Mouse (Mus musculus): ENCODE measurements around the gene Sult6b2.

GRCm38 (mm10) chr6:142757334-142757965 is 46.9 kb downstream of the Sult6b2 start:
- TF ChIP-seq CTCF (IDR thresholded peaks at IDR 0.05; ENCODE audit: low read depth) = no peak
- TF ChIP-seq EP300 (IDR thresholded peaks at IDR 0.05; ENCODE audit: low read depth) = peak; percentile 98
